Mouse (Mus musculus) lung, postnatal 14 days (tissue): ENCODE data around the gene Phlpp2.
"Not testable (repeated sequence)": the region's sequence is repeated elsewhere in the genome, so short reads cannot be mapped to it uniquely, and the experiment has no call there.

Source experiments
- DNase-seq: peaks from one replicate; pipeline ENCODE4 v3.0.0; 2021

Gene Phlpp2

DNA sequence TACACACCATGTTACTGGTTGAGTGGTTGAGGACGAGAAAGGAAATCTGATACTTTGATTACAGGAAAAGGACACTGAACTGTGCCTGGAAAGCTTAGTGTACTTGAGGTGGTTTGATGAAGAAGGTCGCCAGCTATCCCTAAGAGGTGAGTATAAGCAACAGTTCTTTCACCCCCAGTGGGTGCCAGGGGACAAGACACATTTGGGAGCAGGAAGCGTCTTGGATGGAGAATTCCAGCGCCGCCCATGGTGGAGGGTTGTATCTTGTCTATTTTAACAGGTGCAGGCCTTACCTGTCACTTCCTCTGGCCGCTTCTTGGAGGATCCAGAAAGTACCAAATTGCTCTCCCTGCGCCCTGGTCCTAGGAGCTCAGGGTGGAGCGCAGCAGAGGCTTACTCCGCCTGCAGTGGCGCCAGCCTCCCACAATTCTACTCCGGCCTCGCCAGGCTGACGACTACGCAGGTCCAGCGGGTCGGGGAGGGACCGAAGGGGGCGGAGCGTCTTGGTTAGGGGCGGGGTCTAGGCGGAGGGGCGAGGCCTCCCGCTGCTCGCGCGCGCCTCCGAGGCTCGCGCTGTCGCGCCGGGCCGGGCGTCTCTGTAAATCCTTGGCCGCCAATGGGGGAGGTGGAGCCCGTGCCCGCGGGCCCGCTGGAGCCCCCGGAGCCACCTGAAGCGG is at the start of gene Phlpp2:
Gene Phlpp2 (plus strand): TSS at position 540 of the 677 bp plus-strand sequence.
- peak; percentile 99 for DNase-seq

DNA sequence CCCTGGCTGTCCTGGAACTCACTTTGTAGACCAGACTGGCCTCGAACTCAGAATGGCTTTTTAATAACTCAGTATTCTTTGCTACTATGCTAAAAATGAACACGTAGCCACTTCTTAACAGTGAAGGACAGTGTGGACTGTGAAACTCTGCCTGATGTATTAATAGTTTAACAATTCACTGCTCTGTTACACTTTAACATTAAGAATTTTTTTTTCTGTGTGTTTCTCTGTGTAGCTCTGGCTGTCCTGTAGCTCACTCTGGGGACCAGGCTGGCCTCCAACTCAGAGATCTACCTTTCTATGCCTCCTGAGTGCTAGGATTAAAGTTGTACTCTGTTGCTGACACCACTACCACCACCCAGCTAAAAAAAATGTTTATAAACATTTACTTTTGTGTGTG is 44.8 kb upstream of the Phlpp2 start:
- no peak for DNase-seq

- no peak for DNase-seq
Measured at GRCm38 (mm10) chr8:109839822-109840221, 28.5 kb upstream of the Phlpp2 start.

DNA sequence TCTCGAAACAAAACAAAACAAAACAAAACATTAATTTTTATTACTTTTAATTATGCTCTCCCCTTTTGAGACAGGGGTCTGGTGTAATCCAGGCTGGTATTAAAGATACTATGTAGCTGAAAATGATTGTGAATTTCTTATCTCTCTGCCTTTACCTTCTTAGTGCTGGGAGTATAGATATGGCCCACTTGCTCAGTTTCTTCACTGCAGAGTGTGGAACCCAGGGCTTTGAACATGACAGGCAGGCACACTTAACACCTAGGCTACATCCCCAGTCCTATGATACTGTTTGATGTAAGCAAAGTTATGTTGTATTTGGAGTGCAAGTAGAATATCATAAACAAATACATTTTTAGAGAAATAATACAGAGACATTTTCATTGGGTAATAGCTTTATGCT is 25.9 kb upstream of the Phlpp2 start:
- no peak for DNase-seq

DNA sequence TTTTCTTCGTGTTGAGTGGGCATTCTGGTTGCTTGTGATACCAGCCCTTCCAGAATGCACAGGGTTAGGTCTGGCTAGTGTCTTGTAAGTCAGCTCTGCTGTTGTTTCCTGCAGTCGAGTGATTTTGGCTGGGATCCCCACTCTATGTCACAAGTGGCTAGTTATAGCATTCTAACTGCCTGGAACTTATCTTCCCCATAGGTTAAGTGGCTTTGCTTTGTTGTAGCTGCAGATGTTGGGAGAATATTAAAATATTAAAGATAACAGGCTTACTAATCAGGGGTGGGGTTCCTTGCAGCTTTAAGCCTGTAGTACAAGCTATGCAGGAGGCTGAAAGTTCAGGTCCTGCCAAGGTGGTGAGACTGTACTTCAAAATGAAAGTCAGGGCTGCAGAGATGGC is 20.5 kb upstream of the Phlpp2 start:
- DNase-seq, result no peak

- no peak for DNase-seq
Measured at GRCm38 (mm10) chr8:109848981-109849380, 19.4 kb upstream of the Phlpp2 start.

DNA sequence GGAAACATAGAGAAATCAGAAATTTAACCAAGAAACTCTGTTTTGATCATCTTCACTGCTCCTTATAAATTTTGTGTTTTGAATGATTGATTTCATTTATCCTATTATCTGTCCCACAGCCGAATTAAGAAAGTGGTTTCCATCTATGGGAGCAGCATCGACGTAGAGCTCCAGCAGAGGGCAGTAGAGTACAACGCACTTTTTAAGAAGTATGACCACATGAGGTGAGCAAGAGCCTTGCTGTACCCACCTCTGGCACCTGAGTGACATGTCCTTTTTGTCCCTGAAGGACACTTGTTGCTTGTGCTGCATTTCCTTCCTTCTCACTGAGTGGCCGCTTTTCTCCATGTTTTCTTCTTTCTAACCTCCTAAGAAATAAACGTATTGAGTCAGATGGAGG is 14.9 kb upstream of the Phlpp2 start:
- DNase-seq, result peak; percentile 80

DNA sequence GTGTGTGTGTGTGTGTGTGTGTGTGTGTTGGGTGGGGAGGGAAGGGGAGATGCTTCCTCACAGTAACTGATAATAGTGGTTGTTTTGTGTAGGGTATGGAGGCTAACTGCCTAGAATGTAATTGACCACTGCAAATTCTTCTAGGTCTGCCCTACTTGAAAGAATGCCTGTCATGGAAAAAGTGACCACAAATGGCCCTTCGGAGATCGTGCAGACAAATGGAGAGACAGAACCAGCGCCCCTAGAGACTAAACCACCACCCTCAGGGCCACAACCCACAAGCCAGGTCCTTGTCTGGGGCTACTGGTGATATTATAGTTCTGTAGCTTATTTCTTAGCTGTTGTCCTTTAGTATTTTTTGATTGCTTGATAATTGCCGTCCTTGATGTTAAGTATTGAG is 13.8 kb upstream of the Phlpp2 start:
- DNase-seq, result no peak

DNA sequence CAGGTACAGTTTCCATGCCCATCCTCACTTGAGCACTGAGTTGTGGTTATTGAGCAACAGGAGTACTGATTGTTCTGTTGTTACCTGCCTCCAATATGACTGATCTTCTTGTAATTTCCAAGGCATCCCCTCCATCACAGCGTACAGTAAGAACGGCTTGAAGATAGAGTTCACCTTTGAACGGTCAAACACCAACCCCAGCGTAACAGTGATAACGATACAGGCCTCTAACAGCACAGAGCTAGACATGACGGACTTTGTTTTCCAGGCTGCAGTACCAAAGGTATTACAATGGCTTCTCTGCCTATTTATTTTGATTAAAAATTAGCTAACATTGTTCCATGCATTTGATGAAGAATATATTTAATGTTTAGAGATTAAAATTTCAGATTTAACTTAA is 12.9 kb upstream of the Phlpp2 start:
- DNase-seq, result no peak

GRCm38 (mm10) chr8:109863398-109863797 is 4.9 kb upstream of the Phlpp2 start:
- DNase-seq, result peak; percentile 55

GRCm38 (mm10) chr8:109864798-109865197 is 3.5 kb upstream of the Phlpp2 start:
- no peak for DNase-seq

- DNase-seq, result no peak
Measured at GRCm38 (mm10) chr8:109865536-109865935, 2.8 kb upstream of the Phlpp2 start.

DNA sequence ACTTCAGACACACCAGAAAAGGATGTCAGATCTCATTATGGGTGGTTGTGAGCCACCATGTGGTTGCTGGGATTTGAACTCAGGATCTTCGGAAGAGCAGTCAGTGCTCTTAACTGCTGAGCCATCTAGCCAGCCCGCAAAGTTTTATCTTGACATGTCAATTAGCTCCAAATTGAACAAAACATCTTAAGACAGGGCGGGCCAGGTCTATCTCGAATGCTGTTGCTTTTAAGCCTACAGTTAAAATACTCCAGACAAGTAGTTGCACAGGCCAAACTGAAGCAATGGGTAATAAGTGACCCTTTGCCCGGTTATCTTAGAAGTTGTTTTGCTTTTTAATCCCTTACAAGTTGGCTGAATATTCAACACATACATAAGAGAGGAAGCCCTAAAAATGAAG is 1.7 kb upstream of the Phlpp2 start:
- DNase-seq, result no peak

- peak; percentile 39 for DNase-seq
Measured at GRCm38 (mm10) chr8:109868680-109869361, 479 bp downstream of the Phlpp2 start.

GRCm38 (mm10) chr8:109871056-109871455 is 2.7 kb downstream of the Phlpp2 start:
- DNase-seq, result no peak

DNA sequence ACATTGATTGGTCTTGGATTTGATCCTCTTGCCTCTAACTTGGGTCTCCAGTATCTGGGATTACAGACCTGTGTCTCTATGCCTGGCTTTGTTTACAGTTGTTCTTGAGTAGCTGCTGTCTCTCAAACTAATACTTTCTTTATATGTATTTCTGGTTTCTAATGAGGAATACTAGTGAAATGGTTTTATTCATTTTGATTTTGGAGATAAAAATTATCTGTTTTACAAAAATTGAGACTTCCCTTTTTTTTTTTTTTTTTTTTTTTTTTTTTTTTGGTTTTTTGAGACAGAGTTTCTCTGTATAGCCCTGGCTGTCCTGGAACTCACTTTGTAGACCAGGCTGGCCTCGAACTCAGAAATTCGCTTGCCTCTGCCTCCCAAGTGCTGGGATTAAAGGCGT is 5.5 kb downstream of the Phlpp2 start:
- not testable (repeated sequence) for DNase-seq

DNA sequence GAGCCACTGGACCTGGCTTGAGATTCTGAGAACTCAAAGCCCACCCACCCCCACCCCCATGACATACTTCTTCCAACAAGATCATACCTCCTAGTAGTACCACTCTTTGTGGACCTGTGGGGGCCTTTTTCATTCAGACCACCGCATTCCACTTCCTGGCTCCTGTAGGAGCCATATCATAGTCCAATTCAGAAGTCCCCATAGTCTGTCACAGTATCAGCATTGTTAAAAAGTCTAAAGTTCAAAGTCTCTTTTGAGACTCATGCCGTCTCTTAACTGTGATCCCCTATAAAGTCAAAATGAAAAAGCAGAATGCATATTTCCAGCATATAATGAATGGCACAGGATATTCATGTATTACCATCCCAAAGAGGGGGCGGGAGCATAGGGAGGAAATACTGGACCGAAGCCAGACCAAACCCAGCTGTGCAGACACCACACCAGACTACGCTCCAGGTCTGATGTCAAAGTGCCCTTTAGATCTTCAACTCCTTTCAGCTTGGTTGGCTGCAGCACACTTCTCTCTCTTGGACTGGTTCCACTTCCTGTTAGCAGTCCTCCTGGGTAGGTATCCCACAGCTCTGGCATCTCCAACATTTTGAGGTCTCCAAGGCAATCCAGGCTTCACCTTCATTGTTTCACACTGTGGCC is 11.8 kb downstream of the Phlpp2 start:
- DNase-seq, result no peak

- no peak for DNase-seq
Measured at GRCm38 (mm10) chr8:109885294-109885693, 17.0 kb downstream of the Phlpp2 start.

DNA sequence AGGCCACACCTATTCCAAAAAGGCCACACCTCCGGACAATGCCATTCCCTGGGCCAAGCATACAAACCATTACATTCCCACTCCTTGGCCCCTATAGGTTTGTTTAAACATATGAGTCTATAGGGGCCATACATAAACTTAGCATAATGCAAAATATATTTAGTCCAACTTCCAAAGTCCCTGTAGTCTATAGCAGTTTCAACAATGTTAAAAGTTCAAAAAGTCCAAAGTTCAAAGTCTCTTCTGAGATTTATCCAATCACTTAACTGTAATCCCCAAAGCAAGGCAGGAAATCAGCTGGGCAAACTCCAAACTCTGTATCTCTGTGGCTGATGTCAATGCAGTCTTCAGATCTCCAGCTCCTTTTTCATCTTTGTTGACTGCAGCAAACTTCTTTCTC is 20.9 kb downstream of the Phlpp2 start:
- no peak for DNase-seq

DNA sequence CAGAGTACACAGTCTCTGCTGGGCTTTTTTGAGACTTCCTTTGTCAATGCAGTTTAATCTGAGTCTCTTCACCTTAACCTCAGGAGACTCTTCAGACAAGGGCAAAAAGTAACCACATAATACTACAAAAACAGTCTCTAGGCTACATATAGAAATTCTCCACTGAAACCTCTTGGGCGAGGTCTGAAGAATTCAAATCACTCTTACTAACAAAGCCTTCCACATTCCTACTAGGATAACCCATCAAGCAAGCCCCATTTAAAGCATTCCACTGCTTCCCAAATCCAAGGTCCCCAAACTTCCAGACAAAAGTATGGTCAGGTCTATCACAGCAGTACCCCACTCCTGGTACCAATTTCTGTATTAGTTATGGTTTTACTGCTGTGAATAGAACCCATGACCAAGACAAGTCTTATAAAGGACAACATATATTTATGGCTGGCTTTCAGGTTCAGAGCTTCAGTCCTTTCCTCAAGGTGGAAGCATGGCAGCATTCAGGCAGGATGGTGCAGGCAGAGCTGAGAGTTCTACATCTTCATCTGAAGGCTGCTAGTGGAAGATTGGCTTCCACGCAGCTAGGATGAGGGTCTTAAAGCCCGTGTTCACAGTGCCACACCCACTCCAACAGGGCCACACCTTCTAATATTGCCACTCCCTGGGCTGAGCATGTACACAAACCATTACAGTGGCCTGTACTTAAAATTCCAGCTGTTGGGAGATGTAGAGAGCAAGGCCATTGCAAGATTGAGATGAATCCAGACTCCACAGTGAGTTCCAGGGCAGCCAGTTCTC is 22.6 kb downstream of the Phlpp2 start:
- no peak for DNase-seq

GRCm38 (mm10) chr8:109894636-109895035 is 26.3 kb downstream of the Phlpp2 start:
- DNase-seq, result no peak

- DNase-seq, result no peak
Measured at GRCm38 (mm10) chr8:109895355-109895754, 27.0 kb downstream of the Phlpp2 start.

- no peak for DNase-seq
Measured at GRCm38 (mm10) chr8:109902379-109902778, 34.0 kb downstream of the Phlpp2 start.
